Mouse (Mus musculus) limb, embryonic 14.5 days (tissue): ENCODE data around the gene Klk10. TPM values are rescaled to one million over a fixed set of nuclear protein-coding genes. Genes with fewer than 3 reads are reported as not detected.

ENCODE experiments used
- ATAC-seq: fragments of 200-750 bp; cut with Nextera tagmentation; 2 replicates; pipeline ENCODE4 v1.8.0; 2017; ENCODE audit warnings: low read depth, moderate number of reproducible peaks, moderate TSS enrichment; ENCODE audit not compliant: low FRiP score
- DNase-seq: peaks from one replicate; pipeline ENCODE4 v3.0.0-alpha.2; 2015; ENCODE audit warnings: low spot score
- H3K27ac ChIP-seq: fragments of 300-500 bp; sonication (generic); replicated peaks from 2 replicates; pipeline ENCODE4 v1.5.1; 2014; ENCODE audit warnings: low read depth, mild to moderate bottlenecking, low read length, moderate library complexity, mixed read lengths
- H3K27me3 ChIP-seq: fragments of 300-500 bp; sonication (generic); 2 replicates; pipeline ENCODE4 v1.6.1; 2014; ENCODE audit warnings: low read length, mixed read lengths; ENCODE audit not compliant: control insufficient read depth, insufficient read depth
- H3K36me3 ChIP-seq: fragments of 300-500 bp; sonication (generic); 2 replicates; pipeline ENCODE4 v1.6.1; 2014; ENCODE audit warnings: mild to moderate bottlenecking, low read length, moderate library complexity, mixed read lengths; ENCODE audit not compliant: control insufficient read depth, insufficient read depth
- H3K4me1 ChIP-seq: fragments of 300-500 bp; sonication (generic); 2 replicates; pipeline ENCODE4 v1.6.1; 2014; ENCODE audit warnings: antibody characterized with exemption, low read length, mixed read lengths; ENCODE audit not compliant: control insufficient read depth, insufficient read depth
- H3K4me2 ChIP-seq: fragments of 300-500 bp; sonication (generic); replicated peaks from 2 replicates; pipeline ENCODE4 v1.6.1; 2014; ENCODE audit warnings: low read depth, mild to moderate bottlenecking, low read length, moderate library complexity; ENCODE audit not compliant: severe bottlenecking
- H3K4me3 ChIP-seq: fragments of 300-500 bp; sonication (generic); replicated peaks from 2 replicates; pipeline ENCODE4 v1.5.1; 2014; ENCODE audit warnings: low read length
- H3K9ac ChIP-seq: fragments of 300-500 bp; sonication (generic); 2 replicates; pipeline ENCODE4 v1.6.1; 2014; ENCODE audit warnings: mild to moderate bottlenecking, low read depth, low read length, moderate library complexity; ENCODE audit not compliant: severe bottlenecking
- H3K9me3 ChIP-seq: fragments of 300-500 bp; sonication (generic); 2 replicates; pipeline ENCODE4 v1.6.1; 2016; ENCODE audit warnings: low read length; ENCODE audit not compliant: control insufficient read depth
- POLR2A ChIP-seq: fragments of 200-500 bp; IDR thresholded peaks from 2 replicates; pipeline ENCODE4 v1.8.0; 2012; ENCODE audit warnings: inconsistent platforms, mild to moderate bottlenecking, moderate library complexity, borderline replicate concordance; ENCODE audit not compliant: insufficient read depth, insufficient read length; ENCODE audit errors: extremely low read depth
- WGBS: fragments of 180-500 bp; shearing (Covaris S2); extraction: QIAGEN DNeasy Blood & Tissue Kit; methylation state at CpG from one replicate; pipeline ENCODE4 v1.1.7; 2014; 5-methylcytosine and 5-hydroxymethylcytosine counted together
- polyA plus RNA-seq, 2 experiments: library from polyadenylated mRNA; depleted of rRNA in 1 of 2; stranded (reverse) in 1 of 2; unstranded in 1 of 2; fragments of >200 nt; fragmentation: Nextera tagmentation in 1 of 2; extraction: Ambion mirVana in 1 of 2; gene quantifications; 2 replicates each; pipeline versions ENCODE4 v1.2.1 to v1.2.3; 2012 to 2014

Klk10 gene
- polyA plus RNA-seq, 2 experiments: 6.8 to 7.5 TPM

DNA sequence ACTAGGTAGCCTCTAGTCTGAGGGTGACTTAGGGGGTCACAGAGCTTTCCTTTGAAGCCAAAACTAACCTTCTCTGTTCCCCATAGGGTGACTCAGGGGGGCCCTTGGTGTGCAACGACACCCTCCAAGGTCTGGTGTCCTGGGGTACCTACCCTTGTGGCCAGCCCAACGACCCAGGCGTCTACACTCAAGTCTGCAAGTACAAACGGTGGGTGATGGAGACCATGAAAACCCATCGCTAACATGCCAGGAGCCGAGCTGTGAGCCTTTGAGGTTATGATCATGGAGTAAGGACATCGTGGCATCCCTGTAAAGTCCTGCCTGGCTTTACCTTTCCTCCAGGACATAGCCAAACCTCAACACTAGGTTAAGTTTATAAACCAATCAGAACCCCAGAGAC is 34.4 kb downstream of the Klk10 start:
- no peak overlapping the region for H3K27ac ChIP-seq
- H3K9me3 ChIP-seq: no peaks in the 10 kb centered on the region
- DNase-seq (no peak), ATAC-seq (no peak)
- no peak for TF ChIP-seq POLR2A
- no peak overlapping the region for H3K9ac ChIP-seq
- no peaks in the 10 kb centered on the region for H3K4me1 ChIP-seq
- WGBS: 85% methylated on average over 7 of the region's 7 CpGs
- no peaks in the 10 kb centered on the region for H3K27me3 ChIP-seq
- no peaks in the 10 kb centered on the region for H3K36me3 ChIP-seq
- no peak overlapping the region for H3K4me2 ChIP-seq
- H3K4me3 ChIP-seq: no peak overlapping the region

DNA sequence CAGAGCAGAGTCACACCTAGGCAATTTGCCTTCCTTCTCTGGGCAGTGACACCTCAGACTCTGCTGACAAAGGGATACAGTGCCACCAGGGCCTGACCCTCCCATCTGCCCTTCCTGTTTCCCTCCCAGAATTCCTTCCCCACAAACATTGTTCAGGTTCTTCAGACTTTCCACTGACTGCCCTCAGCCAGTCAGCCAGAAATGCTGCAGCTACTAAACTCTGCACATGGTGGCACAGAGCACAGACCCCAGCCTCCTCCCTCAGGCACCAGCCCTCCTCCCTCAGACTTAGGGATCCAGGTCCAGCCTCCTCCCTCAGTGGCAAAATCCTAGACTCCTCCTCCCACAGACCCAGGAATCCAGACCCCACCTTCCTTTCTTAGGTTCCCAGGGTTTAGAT is 35.9 kb downstream of the Klk10 start:
- H3K36me3 ChIP-seq: no peaks in the 10 kb centered on the region
- TF ChIP-seq POLR2A: no peak
- no peak overlapping the region for H3K4me3 ChIP-seq
- H3K27me3 ChIP-seq: no peaks in the 10 kb centered on the region
- no peak overlapping the region for H3K4me2 ChIP-seq
- no peak overlapping the region for H3K27ac ChIP-seq
- no peaks in the 10 kb centered on the region for H3K4me1 ChIP-seq
- no peaks in the 10 kb centered on the region for H3K9me3 ChIP-seq
- no peak overlapping the region for H3K9ac ChIP-seq
- ATAC-seq: no peak
- DNase-seq: no peak

DNA sequence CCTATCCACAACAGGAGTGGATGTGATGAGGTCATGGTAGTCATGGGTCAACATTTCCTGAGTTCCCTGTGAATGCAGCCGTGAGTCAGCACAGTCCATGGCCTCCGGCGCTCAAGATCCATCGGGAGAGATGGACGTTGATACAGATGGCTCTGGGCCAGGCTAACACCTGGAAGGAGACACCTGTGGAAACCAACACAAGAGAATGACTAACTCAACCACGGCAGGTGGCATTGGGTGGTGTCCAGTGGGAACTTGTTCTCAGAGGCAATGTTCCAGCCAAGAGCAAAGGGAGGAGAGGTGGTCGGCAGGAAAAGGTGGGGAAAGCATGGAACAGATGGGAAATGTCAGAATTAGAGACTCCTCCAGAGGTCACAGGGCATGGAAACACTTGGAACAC is 40.7 kb downstream of the Klk10 start:
- H3K4me3 ChIP-seq: no peak overlapping the region
- H3K9ac ChIP-seq: no peak overlapping the region
- H3K27ac ChIP-seq: no peak overlapping the region
- H3K27me3 ChIP-seq: no peaks in the 10 kb centered on the region
- H3K4me2 ChIP-seq: no peak overlapping the region
- H3K9me3 ChIP-seq: no peaks in the 10 kb centered on the region
- ATAC-seq (no peak), DNase-seq (no peak)
- TF ChIP-seq POLR2A: no peak
- H3K36me3 ChIP-seq: no peaks in the 10 kb centered on the region
- no peaks in the 10 kb centered on the region for H3K4me1 ChIP-seq
- 84% methylated on average over 7 of the region's 7 CpGs for WGBS

DNA sequence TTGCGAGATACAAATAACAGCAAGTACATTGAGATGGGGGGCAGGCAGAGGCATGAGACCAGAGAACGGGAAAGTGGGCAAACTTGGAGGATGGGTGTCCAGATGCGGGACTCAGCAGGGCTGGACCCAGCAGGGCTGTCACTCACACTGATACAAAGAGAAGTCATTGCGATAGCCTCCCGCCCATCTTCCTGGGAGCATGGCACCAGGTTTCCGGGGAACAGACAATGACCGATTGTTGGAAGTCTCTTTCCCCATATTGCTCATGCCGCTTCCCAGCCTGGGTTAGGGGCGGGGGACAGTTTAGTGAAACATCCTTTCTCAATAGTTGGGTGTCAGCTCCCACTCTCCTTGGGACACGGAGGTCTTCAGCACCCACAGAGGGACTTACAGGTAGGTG is 43.4 kb downstream of the Klk10 start, which contains the start of gene Klk6:
TSS of gene Klk6 (plus strand) at position 301 of the 400 bp plus-strand sequence.
- Histone ChIP-seq H3K27ac (no peak within 1 kb of the TSS), H3K9me3 (no peaks in the 10 kb centered on the region), H3K4me1 (no peaks in the 10 kb centered on the region), H3K4me3 (no peak within 1 kb of the TSS), H3K4me2 (no peak within 1 kb of the TSS), H3K9ac (no peak within 1 kb of the TSS), H3K36me3 (no peaks in the 10 kb centered on the region), H3K27me3 (no peaks in the 10 kb centered on the region)
- TF ChIP-seq POLR2A: no peak
- ATAC-seq: no peak
- 92% methylated on average over 10 of the region's 10 CpGs for WGBS
- DNase-seq: no peak

DNA sequence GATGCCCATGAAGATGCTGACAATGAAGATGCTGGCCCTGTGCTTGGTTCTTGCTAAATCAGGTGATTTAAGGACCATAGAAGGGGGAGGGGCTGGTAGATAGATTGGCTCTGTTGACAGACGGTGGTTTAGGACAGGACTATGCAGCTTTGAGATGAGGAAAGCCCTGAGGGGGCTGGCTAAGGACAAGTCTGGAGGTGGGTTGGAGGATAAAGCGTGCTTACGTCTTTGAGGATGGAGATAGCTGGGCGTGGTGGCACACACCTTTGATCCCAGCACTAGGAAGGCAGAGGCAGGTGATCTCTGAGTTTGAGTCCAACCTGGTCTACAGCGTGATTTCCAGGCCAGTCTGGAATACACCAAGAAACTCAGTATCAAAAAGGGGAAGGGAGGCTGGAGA is 45.2 kb downstream of the Klk10 start:
- no peak for TF ChIP-seq POLR2A
- Histone ChIP-seq H3K9ac (no peak overlapping the region), H3K27ac (no peak overlapping the region), H3K36me3 (no peaks in the 10 kb centered on the region), H3K4me2 (no peak overlapping the region), H3K4me3 (no peak overlapping the region), H3K4me1 (no peaks in the 10 kb centered on the region), H3K27me3 (no peaks in the 10 kb centered on the region), H3K9me3 (no peaks in the 10 kb centered on the region)
- no peak for ATAC-seq
- 76% methylated on average over 5 of the region's 5 CpGs for WGBS
- DNase-seq: no peak

DNA sequence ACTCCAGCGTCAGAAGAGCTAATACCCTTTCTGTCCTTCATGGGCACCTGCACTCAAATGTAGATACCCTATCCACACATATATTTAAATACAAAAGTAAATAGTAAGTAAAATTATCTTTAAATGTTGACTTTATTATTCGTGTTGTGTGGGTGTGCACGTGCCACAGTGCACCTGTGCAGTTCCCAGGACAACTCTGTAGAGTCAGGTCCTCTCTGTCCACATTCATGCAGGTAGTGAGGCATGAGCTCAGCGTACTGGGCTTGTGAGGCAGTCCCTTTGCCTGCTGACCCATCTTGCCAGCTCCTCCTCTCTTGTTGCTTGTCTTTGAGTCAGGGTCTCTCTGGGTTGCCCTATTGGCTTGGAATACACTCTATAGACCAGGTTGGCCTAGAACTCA is 46.9 kb downstream of the Klk10 start:
- H3K9me3 ChIP-seq: no peaks in the 10 kb centered on the region
- no peaks in the 10 kb centered on the region for H3K4me1 ChIP-seq
- H3K4me2 ChIP-seq: no peak overlapping the region
- H3K9ac ChIP-seq: no peak overlapping the region
- no peaks in the 10 kb centered on the region for H3K36me3 ChIP-seq
- ATAC-seq: no peak
- TF ChIP-seq POLR2A: no peak
- 85% methylated on average over 4 of the region's 4 CpGs for WGBS
- H3K27ac ChIP-seq: no peak overlapping the region
- H3K4me3 ChIP-seq: no peak overlapping the region
- DNase-seq: no peak
- no peaks in the 10 kb centered on the region for H3K27me3 ChIP-seq
